Mouse (Mus musculus): Measurements from ENCODE around the gene Trim30a.
A peak's percentile ranks its signal among the peaks of the same experiment; 100 is the strongest.

DNA sequence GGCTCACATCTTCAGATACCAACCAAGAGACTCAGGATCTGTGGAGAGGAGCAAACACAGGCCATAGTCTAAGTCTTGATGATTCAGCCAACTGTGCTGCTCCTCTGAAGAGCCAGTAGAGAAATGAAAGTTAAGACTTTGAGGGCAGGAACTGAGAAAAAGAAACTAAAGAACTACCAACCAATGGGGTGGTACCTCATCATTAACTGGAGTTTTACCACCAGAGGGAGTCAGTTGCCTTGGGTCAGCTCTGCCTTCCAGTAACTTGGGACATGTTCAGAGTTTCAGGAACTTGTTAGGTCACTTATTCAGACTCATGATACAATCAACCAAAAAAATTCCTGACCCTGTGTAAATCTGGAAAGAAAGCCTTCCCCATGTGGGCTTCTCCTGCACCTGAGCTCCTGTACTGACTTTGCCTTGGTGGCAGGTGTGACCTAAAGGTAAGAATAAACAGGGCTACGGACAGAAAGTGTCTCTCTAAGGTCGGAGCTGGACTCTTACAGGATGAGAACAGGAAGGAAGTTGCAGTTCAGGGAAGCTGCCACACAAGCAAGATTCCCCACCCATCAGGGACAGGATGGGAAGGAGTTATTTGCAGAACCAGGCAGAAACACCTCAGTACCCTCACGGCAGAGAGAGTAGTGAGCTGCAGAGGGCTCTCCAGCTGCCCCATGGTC lies at the start of gene Trim30a:
- peak; percentile 61 for TF ChIP-seq CTCF (IDR thresholded peaks at IDR 0.05; ENCODE audit: low read depth)
- peak; percentile 38; the same call in 1 of the 2 replicates for TF ChIP-seq EP300 (IDR thresholded peaks at IDR 0.05; ENCODE audit: low read depth)

Data from liver, postnatal 0 days (tissue).